In the genomic region with DNA sequence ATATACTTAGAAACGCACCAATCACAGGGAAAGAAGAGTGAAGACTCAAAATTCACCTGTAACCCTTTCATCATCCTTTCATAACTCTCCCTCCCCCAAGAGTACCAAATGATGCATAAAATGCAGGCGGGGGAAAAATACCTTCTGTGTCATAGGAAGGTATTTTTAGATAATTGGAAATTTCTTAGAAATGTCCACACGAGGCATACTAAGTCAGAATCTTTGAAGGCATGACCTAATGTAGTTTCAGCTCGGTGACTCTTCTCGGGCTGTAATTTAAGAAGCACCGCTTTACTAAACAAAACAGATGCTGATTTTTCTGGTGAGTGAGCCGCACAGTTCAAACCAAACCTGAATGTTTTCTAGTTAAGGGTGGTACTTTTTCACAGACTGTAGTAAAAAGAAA, we compare ENCODE assay signal across 7 mouse cellular contexts. TPM values are rescaled to one million over a fixed set of nuclear protein-coding genes. Genes with fewer than 3 reads are reported as not detected.
DNase-seq lines count a peak whose midpoint lies in the region; ATAC-seq and TF ChIP-seq lines count a peak whose summit lies in the region.

TSS of gene Plscr1 (plus strand) at position 304 of the 406 bp plus-strand sequence.

- peak within 1 kb of the TSS; percentile 81 for H3K4me2 ChIP-seq in forebrain, embryonic 14.5 days (ENCODE audit: low read length)

- H3K9ac ChIP-seq in forebrain, embryonic 14.5 days (ENCODE audit: low read length), result peak within 1 kb of the TSS; percentile 75

- H3K27me3 ChIP-seq in C2C12 (ENCODE audit: control insufficient read depth, insufficient read depth, insufficient read length) (no peaks in the 10 kb centered on the region), E14TG2a.4 (ENCODE audit: insufficient read depth, low read length) (no peaks in the 10 kb centered on the region)
- H3K27me3 ChIP-seq in forebrain, embryonic 14.5 days (replicated peaks; ENCODE audit: control insufficient read depth, insufficient read depth, low read length), result no peaks in the 10 kb centered on the region
- H3K27me3 ChIP-seq in limb, embryonic 10.5 days (ENCODE audit: low read depth, poor library complexity, severe bottlenecking), result no peaks in the 10 kb centered on the region

- H3K4me3 ChIP-seq in C2C12 (ENCODE audit: insufficient read depth, poor library complexity, severe bottlenecking), result peak within 1 kb of the TSS; percentile 63
- H3K4me3 ChIP-seq in E14TG2a.4 (replicated peaks; ENCODE audit: low read length), result peak within 1 kb of the TSS; percentile 83
- peak within 1 kb of the TSS; percentile 56 for H3K4me3 ChIP-seq in forebrain, embryonic 14.5 days (ENCODE audit: low read depth, low read length)
- H3K4me3 ChIP-seq in limb, embryonic 10.5 days, result peak within 1 kb of the TSS; percentile 77

- DNase-seq in forebrain, embryonic 14.5 days (ENCODE audit: low spot score), result peak; percentile 3
- DNase-seq in limb, embryonic 10.5 days (ENCODE audit: low spot score), result no peak
- DNase-seq in layer of hippocampus, postnatal 14 days (ENCODE audit: low spot score in 2 of 2), result no peak
- DNase-seq in left cerebral cortex, postnatal 14 days (ENCODE audit: low spot score in 2 of 2), result no peak

- peak within 1 kb of the TSS; percentile 55 for H3K27ac ChIP-seq in forebrain, embryonic 14.5 days (ENCODE audit: low read depth, low read length)
- peak within 1 kb of the TSS; percentile 95 for H3K27ac ChIP-seq in limb, embryonic 10.5 days

- peak within 1 kb of the TSS; percentile 86 for H3ac ChIP-seq in C2C12 (ENCODE audit: control insufficient read depth, insufficient read length, low read depth)

- H3K79me3 ChIP-seq in C2C12 (ENCODE audit: low read depth), result peaks cover 39% of the 10 kb centered on the region

- H3K36me3 ChIP-seq in C2C12 (ENCODE audit: control insufficient read depth, insufficient read depth) (peaks cover 4% of the 10 kb centered on the region), E14TG2a.4 (ENCODE audit: insufficient read depth, low read length) (no peaks in the 10 kb centered on the region)
- H3K36me3 ChIP-seq in forebrain, embryonic 14.5 days (ENCODE audit: control insufficient read depth, insufficient read depth, low read length), result no peaks in the 10 kb centered on the region
- H3K36me3 ChIP-seq in limb, embryonic 10.5 days, result no peaks in the 10 kb centered on the region

- no peak for ATAC-seq in forebrain, embryonic 14.5 days
- 0 out of 2 replicates have a peak, but pooled peaks have one; percentile 2 for ATAC-seq in neutrophil, adult 5-6 weeks (ENCODE audit: extremely low read depth, insufficient number of reproducible peaks, low FRiP score, poor library complexity, severe bottlenecking)

- H3K4me1 ChIP-seq in E14TG2a.4 (replicated peaks; ENCODE audit: low read depth, low read length), result peaks cover 29% of the 10 kb centered on the region
- H3K4me1 ChIP-seq in forebrain, embryonic 14.5 days (ENCODE audit: control insufficient read depth, insufficient read depth, low read length), result peaks cover 3% of the 10 kb centered on the region; the same call in 1 of the 2 replicates
- peaks cover 17% of the 10 kb centered on the region for H3K4me1 ChIP-seq in limb, embryonic 10.5 days

- intact Hi-C loops in left cerebral cortex, postnatal 14 days (cut with DNase I), result no loop called here

- H3K79me2 ChIP-seq in C2C12 (ENCODE audit: control insufficient read depth, insufficient read depth), result peaks cover 41% of the 10 kb centered on the region

- peaks cover 21% of the 10 kb centered on the region for H3K9me3 ChIP-seq in E14TG2a.4 (ENCODE audit: low read length)
- H3K9me3 ChIP-seq in forebrain, embryonic 14.5 days (replicated peaks; ENCODE audit: control insufficient read depth, low read length), result no peaks in the 10 kb centered on the region
- H3K9me3 ChIP-seq in limb, embryonic 10.5 days (replicated peaks), result no peaks in the 10 kb centered on the region

- 33% methylated on average over 7 of the region's 7 CpGs for WGBS in forebrain, embryonic 14.5 days
- WGBS in limb, embryonic 10.5 days, result 44% methylated on average over 7 of the region's 7 CpGs

- TF ChIP-seq CTCF in C2C12 (IDR thresholded peaks at IDR 0.05; ENCODE audit: control insufficient read depth, insufficient read depth, insufficient read length) (no peak), E14TG2a.4 (conservative IDR thresholded peaks at IDR 0.05; ENCODE audit: low read length) (no peak)

TF ChIP-seq in C2C12, 6 proteins besides CTCF, POLR2A, EP300 and RAD21:
- TF ChIP-seq MYOD1 (IDR thresholded peaks at IDR 0.05; ENCODE audit: control insufficient read depth, insufficient read length, low read depth) (no peak), USF1 (IDR thresholded peaks at IDR 0.05; ENCODE audit: low read depth) (no peak), CEBPB (IDR thresholded peaks at IDR 0.05; ENCODE audit: low read depth) (no peak), FOSL1 (IDR thresholded peaks at IDR 0.05; ENCODE audit: insufficient read depth, low read length, poor library complexity, severe bottlenecking) (no peak)

RNA-seq across cellular contexts. Expression of gene Plscr1, which starts in this region (rescaled TPM):
- polyA plus RNA-seq in C2C12 (2012; fragmentation: generic; extraction: Trizol), result 41.1 TPM
- polyA plus RNA-seq in forebrain, embryonic 14.5 days (2014; fragmentation: Nextera tagmentation; extraction: Ambion mirVana), result 7.1 and 8.6 TPM in 2 replicates
- polyA plus RNA-seq in limb, embryonic 10.5 days (2016; fragmentation: Nextera tagmentation; extraction: Ambion mirVana), result 34.2 and 34.8 TPM in 2 replicates
- 17.8 and 18.8 TPM in 2 replicates for total RNA-seq in neutrophil, adult 5-6 weeks (2017)
- total RNA-seq in layer of hippocampus, postnatal 14 days (2021), result 1 to 10 TPM; 1.0 to 1.7 TPM
- 1 to 10 TPM; 1.0 to 1.2 TPM for total RNA-seq in left cerebral cortex, postnatal 14 days (2021)
